In genomic region chr13:54282149-54282860, GRCm38 (mm10) we compare ENCODE assay signal across 8 mouse cellular contexts.
A peak's percentile ranks its signal among the peaks of the same experiment; 100 is the strongest.
DNase-seq lines count a peak whose midpoint lies in the region; ATAC-seq and TF ChIP-seq lines count a peak whose summit lies in the region.

No protein-coding gene starts in this region.

- DNase-seq in kidney, adult 2 months = no peak
- DNase-seq in cerebellum, postnatal 14 days = peak; percentile 60 to 67
- no peak for DNase-seq in heart, postnatal 0 days (ENCODE audit: low spot score)
- DNase-seq in midbrain, embryonic 14.5 days = peak; percentile 47
- no peak for DNase-seq in urinary bladder, postnatal 25 days (ENCODE audit: low spot score)
- DNase-seq in spleen, postnatal 36 days (ENCODE audit: low spot score in 2 of 2) = no peak

- 0 out of 2 replicates have a peak overlapping the region, but pooled peaks have one; percentile 41 for H3K9ac ChIP-seq in kidney, embryonic 16.5 days (replicated peaks; ENCODE audit: low read length)
- H3K9ac ChIP-seq in heart, postnatal 0 days (replicated peaks; ENCODE audit: low read depth, low read length) = no peak overlapping the region
- 0 out of 2 replicates have a peak overlapping the region, but pooled peaks have one; percentile 20 for H3K9ac ChIP-seq in midbrain, embryonic 14.5 days (replicated peaks; ENCODE audit: low read length)

- H3K27ac ChIP-seq in kidney, embryonic 16.5 days (ENCODE audit: low read length) = no peak overlapping the region
- no peak overlapping the region for H3K27ac ChIP-seq in kidney, adult 2 months (ENCODE audit: insufficient read depth, low read depth, low read length)
- no peak overlapping the region for H3K27ac ChIP-seq in heart, postnatal 0 days (ENCODE audit: low read depth)
- H3K27ac ChIP-seq in midbrain, embryonic 14.5 days (replicated peaks; ENCODE audit: low read depth, low read length) = peak overlapping the region; percentile 37; the same call in 1 of the 2 replicates

- 0 out of 2 replicates have a peak, but pooled peaks have one; percentile 39 for ATAC-seq in kidney, embryonic 16.5 days (ENCODE audit: low FRiP score, low TSS enrichment)
- ATAC-seq in heart, postnatal 0 days (ENCODE audit: insufficient read depth, low read depth) = no peak
- no peak for ATAC-seq in midbrain, embryonic 14.5 days (ENCODE audit: low FRiP score, low TSS enrichment)
- ATAC-seq in erythroid progenitor cell, adult 5-6 weeks (replicated peaks; ENCODE audit: low FRiP score, poor library complexity, severe bottlenecking) = no peak

- H3K36me3 ChIP-seq in kidney, embryonic 16.5 days (ENCODE audit: insufficient read depth, low read length) = no peaks in the 10 kb centered on the region
- no peaks in the 10 kb centered on the region for H3K36me3 ChIP-seq in kidney, adult 2 months (ENCODE audit: control insufficient read depth, insufficient read depth, low read length)
- H3K36me3 ChIP-seq in heart, postnatal 0 days (replicated peaks; ENCODE audit: control insufficient read depth, insufficient read depth, low read length) = no peaks in the 10 kb centered on the region
- no peaks in the 10 kb centered on the region for H3K36me3 ChIP-seq in midbrain, embryonic 14.5 days (ENCODE audit: control insufficient read depth, insufficient read depth, low read length)

- peaks cover 5% of the 10 kb centered on the region for H3K9me3 ChIP-seq in kidney, embryonic 16.5 days (ENCODE audit: low read length)
- H3K9me3 ChIP-seq in heart, postnatal 0 days (replicated peaks; ENCODE audit: control insufficient read depth, low read length) = no peaks in the 10 kb centered on the region
- no peaks in the 10 kb centered on the region for H3K9me3 ChIP-seq in midbrain, embryonic 14.5 days (ENCODE audit: control insufficient read depth, low read length)

- no peak for TF ChIP-seq POLR2A in kidney, adult 2 months (IDR thresholded peaks at IDR 0.05; ENCODE audit: low read depth, low read length)

- H3K27me3 ChIP-seq in kidney, embryonic 16.5 days (ENCODE audit: insufficient read depth, low read length) = no peaks in the 10 kb centered on the region
- no peaks in the 10 kb centered on the region for H3K27me3 ChIP-seq in kidney, adult 2 months (replicated peaks; ENCODE audit: control insufficient read depth, insufficient read depth, low read length)
- peaks cover 6% of the 10 kb centered on the region; the same call in 1 of the 2 replicates for H3K27me3 ChIP-seq in heart, postnatal 0 days (ENCODE audit: control insufficient read depth, insufficient read depth, low read length)
- no peaks in the 10 kb centered on the region for H3K27me3 ChIP-seq in midbrain, embryonic 14.5 days (ENCODE audit: control insufficient read depth, insufficient read depth, low read length)

- H3K4me3 ChIP-seq in kidney, embryonic 16.5 days (ENCODE audit: low read length) = peak overlapping the region; percentile 19
- H3K4me3 ChIP-seq in kidney, adult 2 months (ENCODE audit: insufficient read depth, low read depth, low read length) = no peak overlapping the region
- H3K4me3 ChIP-seq in heart, postnatal 0 days (ENCODE audit: low read depth, low read length) = no peak overlapping the region
- H3K4me3 ChIP-seq in midbrain, embryonic 14.5 days (replicated peaks; ENCODE audit: low read depth, low read length) = no peak overlapping the region; the same call in 1 of the 2 replicates

- no peak for TF ChIP-seq EP300 in heart, postnatal 0 days (IDR thresholded peaks at IDR 0.05; ENCODE audit: low read depth)

- TF ChIP-seq CTCF in kidney, adult 2 months (conservative IDR thresholded peaks at IDR 0.05; ENCODE audit: insufficient read depth, insufficient read length, low read depth, low read length) = no peak
- no peak for TF ChIP-seq CTCF in heart, postnatal 0 days (IDR thresholded peaks at IDR 0.05; ENCODE audit: low read depth)

- 9% methylated on average over 17 of the region's 17 CpGs for WGBS in kidney, embryonic 16.5 days
- 14% methylated on average over 17 of the region's 17 CpGs for WGBS in kidney, adult 2 months
- 19% methylated on average over 17 of the region's 17 CpGs for WGBS in heart, postnatal 0 days
- WGBS in midbrain, embryonic 14.5 days = 18% methylated on average over 17 of the region's 17 CpGs

- peaks cover 8% of the 10 kb centered on the region for H3K4me1 ChIP-seq in kidney, embryonic 16.5 days (ENCODE audit: insufficient read depth, low read length)
- H3K4me1 ChIP-seq in kidney, adult 2 months (ENCODE audit: control insufficient read depth, insufficient read depth, low read length) = peaks cover 3% of the 10 kb centered on the region; the same call in 1 of the 2 replicates
- peaks cover 10% of the 10 kb centered on the region for H3K4me1 ChIP-seq in heart, postnatal 0 days (ENCODE audit: control insufficient read depth, insufficient read depth)
- H3K4me1 ChIP-seq in midbrain, embryonic 14.5 days (ENCODE audit: control insufficient read depth, insufficient read depth, low read length) = peaks cover 21% of the 10 kb centered on the region

- peak overlapping the region; percentile 51 for H3K4me2 ChIP-seq in kidney, embryonic 16.5 days (replicated peaks; ENCODE audit: low read depth, low read length)
- peak overlapping the region; percentile 50 for H3K4me2 ChIP-seq in heart, postnatal 0 days (ENCODE audit: low read depth, low read length)
- H3K4me2 ChIP-seq in midbrain, embryonic 14.5 days (ENCODE audit: low read length) = peak overlapping the region; percentile 42

Comparison
In these comparisons a context has a peak if more than half of its experiments do, and no peak if none do; other contexts are left out.
1. DNase-seq: peak in cerebellum, postnatal 14 days (2 of 2) and midbrain, embryonic 14.5 days (single experiment); none in kidney, adult 2 months (single experiment), heart, postnatal 0 days (single experiment), urinary bladder, postnatal 25 days (single experiment) and spleen, postnatal 36 days (0 of 2).
2. Peak in every context shown above with its lines, with median percentiles within 50 percentile points of each other: H3K4me2 ChIP-seq.